Mouse (Mus musculus) limb, embryonic 14.5 days (tissue): Measurements from ENCODE around the gene Dnajc30. TPM values are rescaled to one million over a fixed set of nuclear protein-coding genes. Genes with fewer than 3 reads are reported as not detected.
A peak's percentile ranks its signal among the peaks of the same experiment; 100 is the strongest.

Source experiments
- ATAC-seq: fragments of 200-750 bp; cut with Nextera tagmentation; 2 replicates; pipeline ENCODE4 v1.8.0; 2017; ENCODE audit warnings: low read depth, moderate number of reproducible peaks, moderate TSS enrichment; ENCODE audit not compliant: low FRiP score
- DNase-seq: peaks from one replicate; pipeline ENCODE4 v3.0.0-alpha.2; 2015; ENCODE audit warnings: low spot score
- H3K27ac ChIP-seq: fragments of 300-500 bp; sonication (generic); replicated peaks from 2 replicates; pipeline ENCODE4 v1.5.1; 2014; ENCODE audit warnings: low read depth, mild to moderate bottlenecking, low read length, moderate library complexity, mixed read lengths
- H3K27me3 ChIP-seq: fragments of 300-500 bp; sonication (generic); 2 replicates; pipeline ENCODE4 v1.6.1; 2014; ENCODE audit warnings: low read length, mixed read lengths; ENCODE audit not compliant: control insufficient read depth, insufficient read depth
- H3K36me3 ChIP-seq: fragments of 300-500 bp; sonication (generic); 2 replicates; pipeline ENCODE4 v1.6.1; 2014; ENCODE audit warnings: mild to moderate bottlenecking, low read length, moderate library complexity, mixed read lengths; ENCODE audit not compliant: control insufficient read depth, insufficient read depth
- H3K4me1 ChIP-seq: fragments of 300-500 bp; sonication (generic); 2 replicates; pipeline ENCODE4 v1.6.1; 2014; ENCODE audit warnings: antibody characterized with exemption, low read length, mixed read lengths; ENCODE audit not compliant: control insufficient read depth, insufficient read depth
- H3K4me2 ChIP-seq: fragments of 300-500 bp; sonication (generic); replicated peaks from 2 replicates; pipeline ENCODE4 v1.6.1; 2014; ENCODE audit warnings: low read depth, mild to moderate bottlenecking, low read length, moderate library complexity; ENCODE audit not compliant: severe bottlenecking
- H3K4me3 ChIP-seq: fragments of 300-500 bp; sonication (generic); replicated peaks from 2 replicates; pipeline ENCODE4 v1.5.1; 2014; ENCODE audit warnings: low read length
- H3K9ac ChIP-seq: fragments of 300-500 bp; sonication (generic); 2 replicates; pipeline ENCODE4 v1.6.1; 2014; ENCODE audit warnings: mild to moderate bottlenecking, low read depth, low read length, moderate library complexity; ENCODE audit not compliant: severe bottlenecking
- H3K9me3 ChIP-seq: fragments of 300-500 bp; sonication (generic); 2 replicates; pipeline ENCODE4 v1.6.1; 2016; ENCODE audit warnings: low read length; ENCODE audit not compliant: control insufficient read depth
- POLR2A ChIP-seq: fragments of 200-500 bp; IDR thresholded peaks from 2 replicates; pipeline ENCODE4 v1.8.0; 2012; ENCODE audit warnings: inconsistent platforms, mild to moderate bottlenecking, moderate library complexity, borderline replicate concordance; ENCODE audit not compliant: insufficient read depth, insufficient read length; ENCODE audit errors: extremely low read depth
- WGBS: fragments of 180-500 bp; shearing (Covaris S2); extraction: QIAGEN DNeasy Blood & Tissue Kit; methylation state at CpG from one replicate; pipeline ENCODE4 v1.1.7; 2014; 5-methylcytosine and 5-hydroxymethylcytosine counted together
- polyA plus RNA-seq, 2 experiments: library from polyadenylated mRNA; depleted of rRNA in 1 of 2; stranded (reverse) in 1 of 2; unstranded in 1 of 2; fragments of >200 nt; fragmentation: Nextera tagmentation in 1 of 2; extraction: Ambion mirVana in 1 of 2; gene quantifications; 2 replicates each; pipeline versions ENCODE4 v1.2.1 to v1.2.3; 2012 to 2014

Dnajc30 gene
- polyA plus RNA-seq, 2 experiments, result 29.1 to 32.6 TPM

DNA sequence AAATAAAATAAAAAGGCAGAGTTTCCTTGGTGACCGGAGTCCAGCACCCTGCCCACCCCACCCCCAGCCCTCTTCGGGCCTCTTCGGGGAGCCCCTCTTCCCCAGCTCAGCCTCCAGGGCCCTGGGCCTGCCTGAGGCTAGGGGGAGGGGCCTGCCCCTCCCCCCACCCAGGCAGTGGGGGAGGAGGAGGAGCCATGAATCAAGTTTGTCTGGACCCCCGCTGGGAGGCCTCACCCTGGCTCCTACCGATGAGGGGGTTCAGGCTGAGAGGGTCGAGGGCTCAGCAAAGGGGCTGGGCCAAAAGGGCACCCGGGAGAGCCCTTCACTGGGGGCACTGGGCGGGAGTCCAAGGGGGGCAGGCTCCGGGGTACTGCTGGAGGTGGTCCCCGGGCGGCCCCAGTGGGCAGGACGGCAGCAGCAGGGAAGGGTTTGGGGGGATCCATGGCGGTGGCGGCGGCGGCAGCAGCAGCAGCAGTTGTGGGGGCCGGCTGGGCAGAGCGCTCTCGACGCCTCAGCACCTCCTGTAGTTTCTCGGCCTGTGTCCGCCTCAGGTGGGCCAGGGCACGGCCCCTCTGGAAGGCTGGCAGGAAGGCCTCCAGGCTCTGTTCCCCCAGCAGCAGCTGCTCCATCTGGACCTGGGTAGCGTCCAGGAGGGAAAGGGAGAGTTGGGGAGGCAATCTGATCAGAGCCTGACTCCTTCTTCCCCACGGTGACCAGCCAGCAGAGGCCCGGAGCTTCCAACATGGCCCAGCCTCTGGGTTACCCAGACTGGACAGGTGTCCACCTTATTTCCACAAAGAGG, 9.5 kb downstream of the Dnajc30 start:
- Histone ChIP-seq H3K4me1 (peaks cover 3% of the 10 kb centered on the region; the same call in 1 of the 2 replicates), H3K9ac (no peak overlapping the region), H3K36me3 (peaks cover 39% of the 10 kb centered on the region), H3K27me3 (no peaks in the 10 kb centered on the region), H3K27ac (no peak overlapping the region), H3K4me3 (no peak overlapping the region), H3K9me3 (no peaks in the 10 kb centered on the region), H3K4me2 (no peak overlapping the region)
- ATAC-seq (no peak), DNase-seq (no peak)
- no peak for TF ChIP-seq POLR2A
- WGBS, result 24% methylated on average over 25 of the region's 26 CpGs

DNA sequence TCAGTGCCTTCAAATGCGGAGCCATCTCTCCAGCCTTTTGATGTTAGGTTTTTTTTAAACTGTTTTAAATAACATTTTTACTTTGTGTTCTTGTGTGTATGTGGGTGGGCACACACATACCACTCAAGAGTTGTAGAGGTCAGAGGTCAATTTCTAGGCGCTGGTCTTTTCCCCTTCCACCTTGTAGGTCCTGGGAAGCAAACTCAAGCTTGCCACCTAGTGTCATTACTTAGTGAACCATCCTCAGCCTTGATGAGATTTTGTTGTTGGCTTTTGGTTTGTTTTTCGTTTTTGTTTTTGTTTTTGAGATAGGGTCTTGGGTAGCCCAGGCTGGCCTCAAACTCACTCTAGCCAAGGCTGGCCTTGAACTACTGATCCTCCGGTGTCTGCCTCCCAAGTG, 11.7 kb downstream of the Dnajc30 start:
- Histone ChIP-seq H3K36me3 (peaks cover 39% of the 10 kb centered on the region), H3K9me3 (no peaks in the 10 kb centered on the region), H3K4me2 (no peak overlapping the region), H3K27ac (no peak overlapping the region), H3K27me3 (no peaks in the 10 kb centered on the region), H3K4me1 (peaks cover 3% of the 10 kb centered on the region; the same call in 1 of the 2 replicates), H3K9ac (no peak overlapping the region), H3K4me3 (no peak overlapping the region)
- ATAC-seq, result no peak
- TF ChIP-seq POLR2A, result no peak
- no peak for DNase-seq
- 74% methylated on average over 4 of the region's 4 CpGs for WGBS

- peaks cover 3% of the 10 kb centered on the region; the same call in 1 of the 2 replicates for H3K4me1 ChIP-seq
- H3K36me3 ChIP-seq, result peaks cover 39% of the 10 kb centered on the region
- 0 out of 2 replicates have a peak overlapping the region, but pooled peaks have one; percentile 20 for H3K4me2 ChIP-seq
- ATAC-seq, result no peak
- H3K9ac ChIP-seq, result no peak overlapping the region
- 91% methylated on average over 14 of the region's 14 CpGs for WGBS
- H3K27me3 ChIP-seq, result no peaks in the 10 kb centered on the region
- no peak overlapping the region for H3K4me3 ChIP-seq
- DNase-seq, result no peak
- H3K27ac ChIP-seq, result no peak overlapping the region
- TF ChIP-seq POLR2A, result no peak
- no peaks in the 10 kb centered on the region for H3K9me3 ChIP-seq
These were observed 12.4 kb downstream of the Dnajc30 start for GRCm38 (mm10) chr5:135076368-135076767.

- ATAC-seq (no peak), DNase-seq (peak; percentile 48)
- no peaks in the 10 kb centered on the region for H3K9me3 ChIP-seq
- H3K4me2 ChIP-seq, result peak overlapping the region; percentile 63
- H3K27ac ChIP-seq, result peak overlapping the region; percentile 83
- no peak for TF ChIP-seq POLR2A
- H3K4me3 ChIP-seq, result peak overlapping the region; percentile 98
- 19% methylated on average over 14 of the region's 14 CpGs for WGBS
- H3K4me1 ChIP-seq, result peaks cover 3% of the 10 kb centered on the region; the same call in 1 of the 2 replicates
- H3K27me3 ChIP-seq, result no peaks in the 10 kb centered on the region
- peak overlapping the region; percentile 97 for H3K9ac ChIP-seq
- peaks cover 33% of the 10 kb centered on the region for H3K36me3 ChIP-seq
These were observed 13.0 kb downstream of the Dnajc30 start for GRCm38 (mm10) chr5:135076931-135077505.

- under 1% methylated on average over 42 of the region's 83 CpGs for WGBS
- H3K36me3 ChIP-seq, result peaks cover 25% of the 10 kb centered on the region
- DNase-seq (peak; percentile 84), ATAC-seq (peak; percentile 92)
- no peaks in the 10 kb centered on the region for H3K27me3 ChIP-seq
- H3K4me1 ChIP-seq, result peaks cover 3% of the 10 kb centered on the region; the same call in 1 of the 2 replicates
- H3K4me2 ChIP-seq, result peak within 1 kb of the TSS; percentile 63
- H3K27ac ChIP-seq, result peak within 1 kb of the TSS; percentile 83
- no peaks in the 10 kb centered on the region for H3K9me3 ChIP-seq
- no peak for TF ChIP-seq POLR2A
- H3K9ac ChIP-seq, result peak within 1 kb of the TSS; percentile 97
- peak within 1 kb of the TSS; percentile 98 for H3K4me3 ChIP-seq
These were observed 13.8 kb downstream of the Dnajc30 start, which contains the start of gene Vps37d for GRCm38 (mm10) chr5:135077564-135078481. Gene Vps37d (minus strand): TSS chr5:135078266.
